ENCODE assay signal across 36 mouse cellular contexts in the genomic region with DNA sequence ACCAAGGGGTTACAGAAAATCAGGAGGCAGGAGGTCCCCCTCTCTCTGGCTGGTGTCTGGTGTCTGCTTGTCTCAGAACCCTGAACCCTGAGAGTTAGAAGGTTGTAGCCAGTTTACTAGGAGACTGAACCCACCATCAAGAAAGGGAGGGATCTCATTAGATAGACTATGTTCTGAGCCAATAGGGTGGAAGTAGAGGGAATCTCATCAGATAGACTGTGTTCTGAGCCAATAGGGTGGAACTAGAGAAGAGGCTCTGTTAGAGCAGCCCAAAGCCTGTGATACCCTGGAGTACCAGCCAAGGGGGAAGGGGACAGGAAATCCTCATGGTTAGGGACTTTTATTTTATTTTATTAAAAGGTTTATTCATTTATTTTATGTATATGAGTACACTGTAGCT. TPM values are rescaled to one million over a fixed set of nuclear protein-coding genes. Genes with fewer than 3 reads are reported as not detected.
"Had no signal": no experiment of that assay in that cellular context is flagged by ENCODE, and none has a peak within 500 bp of the region (broad histone marks: within the 10 kb centered on the region; RNA-seq: fewer than 3 reads in every experiment).

No protein-coding gene starts in this region.

- H3K27ac ChIP-seq: heart, embryonic 15.5 days; hindbrain, embryonic 10.5 days; hindbrain, embryonic 12.5 days; hindbrain, embryonic 13.5 days; hindbrain, embryonic 14.5 days; hindbrain, embryonic 15.5 days; hindbrain, postnatal 0 days; kidney, embryonic 15.5 days; kidney, postnatal 0 days; layer of hippocampus, adult 2 months; left cerebral cortex, adult 2 months had no signal

- H3K9me3 ChIP-seq: heart, embryonic 12.5 days; heart, embryonic 13.5 days; heart, embryonic 15.5 days; hindbrain, embryonic 10.5 days; hindbrain, embryonic 12.5 days; hindbrain, embryonic 13.5 days; hindbrain, embryonic 15.5 days; kidney, embryonic 15.5 days had no signal

- DNase-seq: heart, postnatal 10 days; heart, postnatal 14 days; heart, postnatal 36 days; heart, postnatal 4 days; kidney, adult 11 months; kidney, adult 18-20 months; kidney, adult 2 months; kidney, adult 8-10 months; kidney, adult 9 months; kidney, postnatal 10 days; kidney, postnatal 14 days; kidney, postnatal 25 days; kidney, postnatal 36 days; kidney, postnatal 4 days; layer of hippocampus, adult 9-11 months; layer of hippocampus, postnatal 36 days had no signal

- H3K9ac ChIP-seq: heart, embryonic 12.5 days; heart, embryonic 13.5 days; heart, embryonic 15.5 days; hindbrain, embryonic 12.5 days; hindbrain, embryonic 13.5 days; hindbrain, embryonic 14.5 days; hindbrain, embryonic 15.5 days; kidney, embryonic 15.5 days had no signal

- ATAC-seq: hindbrain, embryonic 16.5 days; hindbrain, postnatal 0 days; inflammation-experienced regulatory T-cells, adult 6 months; intestine, embryonic 16.5 days; intestine, postnatal 0 days had no signal

- H3K27me3 ChIP-seq: heart, embryonic 12.5 days; heart, embryonic 13.5 days; heart, embryonic 15.5 days; hindbrain, embryonic 12.5 days; hindbrain, embryonic 15.5 days; kidney, embryonic 15.5 days had no signal

- H3K4me2 ChIP-seq: heart, embryonic 12.5 days; heart, embryonic 13.5 days; heart, embryonic 15.5 days; hindbrain, embryonic 12.5 days; hindbrain, embryonic 13.5 days; hindbrain, embryonic 14.5 days; hindbrain, embryonic 15.5 days; kidney, embryonic 15.5 days had no signal

- H3K36me3 ChIP-seq: hindbrain, embryonic 10.5 days; hindbrain, embryonic 12.5 days; hindbrain, embryonic 13.5 days; hindbrain, embryonic 15.5 days; kidney, embryonic 15.5 days had no signal

- H3K4me3 ChIP-seq: heart, embryonic 12.5 days; heart, embryonic 13.5 days; heart, embryonic 15.5 days; hindbrain, embryonic 10.5 days; hindbrain, embryonic 12.5 days; hindbrain, embryonic 13.5 days; hindbrain, embryonic 15.5 days; kidney, embryonic 15.5 days; layer of hippocampus, adult 2 months; left cerebral cortex, adult 2 months had no signal

RNA-seq across cellular contexts. Expression of a gene that starts 36.0 kb away (rescaled TPM):
- total RNA-seq: hematopoietic stem cell, adult 5-6 weeks; hindbrain, postnatal 0 days had no signal
- polyA plus RNA-seq: hindbrain, embryonic 14.5 days; inflammation-experienced regulatory T-cells, adult 6 months; intestine, postnatal 0 days; kidney, embryonic 14.5 days; kidney, postnatal 0 days; large intestine, adult 2 months had no signal
